Mouse (Mus musculus) left cerebral cortex, adult 18-20 months (tissue): Measurements from ENCODE around the gene Hist1h2af. TPM values are rescaled to one million over a fixed set of nuclear protein-coding genes. Genes with fewer than 3 reads are reported as not detected.

Experiments used
- DNase-seq, 2 experiments: peaks; one replicate each; pipeline ENCODE4 v3.0.0; 2021 to 2022; ENCODE audit warnings: low spot score in 2 of 2, mixed read lengths in 1 of 2
- long read RNA-seq, 2 experiments: library from polyadenylated mRNA; stranded (forward); transcript quantifications; one replicate each; pipeline ENCODE4 v2.0.0; 2021
- total RNA-seq, 2 experiments: library from RNA; stranded (reverse); gene quantifications; 2 replicates each; pipeline ENCODE4 v1.2.3; 2021

Gene Hist1h2af
- 1 to 10 TPM; 1.5 to 3.4 TPM for total RNA-seq
- long read RNA-seq, experiment 1, result 0 reads
- long read RNA-seq, experiment 2, result 0 reads

- DNase-seq, result peak; percentile 58 to 72
Observed at GRCm38 (mm10) chr13:23533560-23534367, at the start of gene Hist1h2af. TSS of gene Hist1h2af (plus strand) at chr13:23533906.

- DNase-seq, result no peak
Observed at GRCm38 (mm10) chr13:23485271-23485670, 48.4 kb upstream of the Hist1h2af start.

GRCm38 (mm10) chr13:23488400-23489322 is 45.0 kb upstream of the Hist1h2af start, which contains the start of gene Btn2a2:
TSS of gene Btn2a2 (minus strand) at chr13:23488857.
- peak; percentile 48 to 59 for DNase-seq

GRCm38 (mm10) chr13:23490863-23491262 is 42.8 kb upstream of the Hist1h2af start:
- no peak for DNase-seq

- no peak for DNase-seq
Observed at GRCm38 (mm10) chr13:23491263-23491662, 42.4 kb upstream of the Hist1h2af start.

GRCm38 (mm10) chr13:23491990-23492389 is 41.7 kb upstream of the Hist1h2af start:
- DNase-seq, result no peak

- DNase-seq, result no peak
Observed at GRCm38 (mm10) chr13:23495526-23495925, 38.2 kb upstream of the Hist1h2af start.

GRCm38 (mm10) chr13:23497656-23498321 is 35.9 kb upstream of the Hist1h2af start:
- DNase-seq, result peak in 1 of 2 experiments; percentile 39

- no peak for DNase-seq
Observed at GRCm38 (mm10) chr13:23498653-23499052, 35.1 kb upstream of the Hist1h2af start.

- DNase-seq, result no peak
Observed at GRCm38 (mm10) chr13:23499943-23500342, 33.8 kb upstream of the Hist1h2af start.

GRCm38 (mm10) chr13:23500424-23501200 is 33.1 kb upstream of the Hist1h2af start:
- peak; percentile 73 to 80 for DNase-seq

- DNase-seq, result no peak
Observed at GRCm38 (mm10) chr13:23501511-23501910, 32.2 kb upstream of the Hist1h2af start.

GRCm38 (mm10) chr13:23502031-23502567 is 31.6 kb upstream of the Hist1h2af start:
- DNase-seq, result no peak

GRCm38 (mm10) chr13:23502916-23503315 is 30.8 kb upstream of the Hist1h2af start:
- no peak for DNase-seq

- DNase-seq, result peak; percentile 51 to 67
Observed at GRCm38 (mm10) chr13:23503797-23504196, 29.9 kb upstream of the Hist1h2af start.

GRCm38 (mm10) chr13:23505662-23506345 is 27.9 kb upstream of the Hist1h2af start:
- no peak for DNase-seq

GRCm38 (mm10) chr13:23506351-23506750 is 27.4 kb upstream of the Hist1h2af start:
- DNase-seq, result peak in 1 of 2 experiments; percentile 26

- no peak for DNase-seq
Observed at GRCm38 (mm10) chr13:23506819-23507515, 26.7 kb upstream of the Hist1h2af start.

- no peak for DNase-seq
Observed at GRCm38 (mm10) chr13:23510127-23510526, 23.6 kb upstream of the Hist1h2af start.
